Mouse (Mus musculus): ENCODE measurements around the gene Birc7. TPM values are rescaled to one million over a fixed set of nuclear protein-coding genes. Genes with fewer than 3 reads are reported as not detected.
A peak's percentile ranks its signal among the peaks of the same experiment; 100 is the strongest.

Gene Birc7
- total RNA-seq, 2 experiments from 2014 or later, result not detected

GRCm38 (mm10) chr2:180963956-180964355 lies 35.1 kb downstream of the Birc7 start:
- intact Hi-C loops (cut with DNase I), result loop anchor here (1.0 kb wide), 1 partner anchor 39 kb away; no protein-coding TSS in a partner anchor
- DNase-seq, result peak; percentile 69 to 82

- intact Hi-C loops (cut with DNase I), result no loop called here
- peak; percentile 29 to 38 for DNase-seq
These were observed 37.5 kb downstream of the Birc7 start for GRCm38 (mm10) chr2:180966092-180966882.

- intact Hi-C loops (cut with DNase I), result no loop called here
These were observed 38.4 kb downstream of the Birc7 start, which contains the start of gene Arfgap1 for GRCm38 (mm10) chr2:180967010-180967763. Arfgap1 (plus strand) TSS chr2:180967225.

GRCm38 (mm10) chr2:180981133-180981532 lies 52.3 kb downstream of the Birc7 start:
- intact Hi-C loops (cut with DNase I), result no loop called here
- DNase-seq, result no peak

More at GRCm38 (mm10) chr2:180967010-180967763, 38.4 kb downstream of the Birc7 start, which contains the start of gene Arfgap1:
- peak; percentile 95 to 96 for DNase-seq

Small RNA genes within 50 kb of the gene (microRNA-seq; reads per million reads assigned to microRNA genes)
- gene Mir124a-3, result 0 reads per million in 2 experiments

Other genes with a start within 250 kb of the Birc7 start
- gene Dido1, start 219.0 kb upstream of the Birc7 start, total RNA-seq (2021), result 10 to 100 TPM; 40.6 to 42.8 TPM
- 10 to 100 TPM; 77.9 to 79.1 TPM for gene Gid8, start 218.9 kb upstream of the Birc7 start, total RNA-seq (2021)
- under 1 TPM; 0.69 to 0.89 TPM for gene Slc17a9, start 203.8 kb upstream of the Birc7 start, total RNA-seq (2021)
- not detected for gene Bhlhe23, start 152.1 kb upstream of the Birc7 start, total RNA-seq (2021)
- gene Ythdf1, start 8.1 kb upstream of the Birc7 start, total RNA-seq (2021), result 10 to 100 TPM; 46.6 to 46.9 TPM
- 10 to 100 TPM; 10.4 to 16.0 TPM for gene Nkain4, start 25.7 kb downstream of the Birc7 start, total RNA-seq (2021)
- 10 to 100 TPM; 47.2 to 50.5 TPM for gene Arfgap1, start 38.2 kb downstream of the Birc7 start, total RNA-seq (2021)
- under 1 TPM; 0.62 to 0.92 TPM for gene Col20a1, start 57.5 kb downstream of the Birc7 start, total RNA-seq (2021)
- gene Chrna4, start 114.5 kb downstream of the Birc7 start, total RNA-seq (2021), result under 1 TPM; 0.12 to 0.34 TPM
- gene Kcnq2, start 206.3 kb downstream of the Birc7 start, total RNA-seq (2021), result not detected
- 100 to 1,000 TPM; 640 to 727 TPM for gene Eef1a2, start 228.0 kb downstream of the Birc7 start, total RNA-seq (2021)

Measured in heart, postnatal 10 days (tissue).